Mouse (Mus musculus): ENCODE measurements around the gene Ptprb. TPM values are rescaled to one million over a fixed set of nuclear protein-coding genes. Genes with fewer than 3 reads are reported as not detected.

Gene Ptprb
- polyA plus RNA-seq, 1 experiment from 2014 or later, result 2.9 TPM

DNA sequence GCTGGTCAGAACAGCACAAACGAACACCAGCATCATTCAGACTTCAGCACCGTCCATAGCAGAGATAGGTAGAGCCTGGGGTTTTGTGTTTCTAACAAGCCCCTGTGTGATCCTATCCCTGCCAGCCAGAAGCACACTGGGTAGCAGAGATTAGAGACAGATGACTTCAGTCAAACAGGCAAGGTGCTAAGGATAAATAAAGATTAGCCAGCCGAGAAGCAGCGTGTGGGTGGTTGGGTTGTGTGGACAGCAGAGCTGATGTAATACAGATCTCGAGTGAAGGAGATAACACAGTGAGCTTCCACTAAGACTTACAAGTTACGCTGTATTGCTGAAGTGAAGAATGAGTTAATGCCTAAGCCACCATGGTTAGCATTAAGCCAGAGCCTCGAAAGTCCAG is 89.4 kb downstream of the Ptprb start:
- no peak for ATAC-seq (replicated peaks; ENCODE audit: low FRiP score)

DNA sequence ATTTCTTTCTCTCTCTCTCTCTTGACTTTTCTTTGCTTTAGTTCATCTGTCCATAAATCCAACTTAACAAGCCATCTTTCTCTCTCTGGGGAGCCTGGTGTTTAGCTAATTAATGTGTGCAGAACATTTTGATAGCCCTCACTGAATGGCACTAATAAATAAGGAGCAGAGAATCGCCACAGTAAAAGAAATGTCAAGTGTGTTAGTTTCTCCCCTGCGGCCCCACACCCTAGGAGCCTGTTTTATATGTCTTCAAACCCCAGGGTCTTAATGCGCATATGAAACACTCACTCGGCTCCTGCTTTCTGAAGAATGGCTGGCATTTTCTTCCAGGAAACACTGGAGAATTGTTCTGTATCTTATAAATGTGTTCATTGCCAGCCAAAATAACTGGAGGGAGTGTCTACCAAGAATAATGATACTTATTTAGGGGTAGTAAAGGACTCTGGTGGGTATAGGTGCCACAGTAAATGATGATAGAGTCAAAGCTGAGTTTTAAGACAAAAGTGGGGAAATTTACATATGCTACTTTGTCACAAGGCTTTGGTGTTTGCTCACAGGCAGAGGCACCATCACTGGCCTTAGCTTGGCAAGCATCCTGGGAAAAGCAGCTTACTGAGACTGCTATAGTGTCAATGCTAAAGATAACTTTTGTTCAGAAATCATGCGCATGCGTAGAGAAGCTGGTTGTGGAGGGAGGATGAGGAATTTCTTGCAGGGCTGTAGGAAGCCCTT is 95.8 kb downstream of the Ptprb start:
- DNase-seq (ENCODE audit: low spot score), result no peak
- Histone ChIP-seq H3K36me3 (ENCODE audit: control insufficient read depth, insufficient read depth, low read length) (no peaks in the 10 kb centered on the region), H3K9ac (ENCODE audit: low read length) (no peak overlapping the region), H3K27ac (ENCODE audit: low read depth, low read length) (no peak overlapping the region), H3K9me3 (ENCODE audit: control insufficient read depth, low read length) (no peaks in the 10 kb centered on the region), H3K27me3 (ENCODE audit: control insufficient read depth, insufficient read depth, low read length) (no peaks in the 10 kb centered on the region), H3K4me2 (ENCODE audit: low read depth, low read length, severe bottlenecking) (no peak overlapping the region), H3K4me1 (replicated peaks; ENCODE audit: control insufficient read depth, insufficient read depth, low read length) (no peaks in the 10 kb centered on the region), H3K4me3 (ENCODE audit: low read depth, low read length) (no peak overlapping the region)
- ATAC-seq (replicated peaks; ENCODE audit: low FRiP score), result no peak
- WGBS, result 42% methylated on average over 6 of the region's 6 CpGs

More for the DNA sequence above, 89.4 kb downstream of the Ptprb start:
- H3K9ac ChIP-seq (ENCODE audit: low read length), result no peak overlapping the region
- no peak overlapping the region for H3K4me3 ChIP-seq (ENCODE audit: low read depth, low read length)
- H3K9me3 ChIP-seq (ENCODE audit: control insufficient read depth, low read length), result no peaks in the 10 kb centered on the region
- no peaks in the 10 kb centered on the region for H3K36me3 ChIP-seq (ENCODE audit: control insufficient read depth, insufficient read depth, low read length)
- no peak overlapping the region for H3K27ac ChIP-seq (ENCODE audit: low read depth, low read length)
- WGBS, result 53% methylated on average over 7 of the region's 7 CpGs
- H3K4me2 ChIP-seq (ENCODE audit: low read depth, low read length, severe bottlenecking), result no peak overlapping the region
- no peak for DNase-seq (ENCODE audit: low spot score)
- no peaks in the 10 kb centered on the region for H3K4me1 ChIP-seq (replicated peaks; ENCODE audit: control insufficient read depth, insufficient read depth, low read length)
- H3K27me3 ChIP-seq (ENCODE audit: control insufficient read depth, insufficient read depth, low read length), result no peaks in the 10 kb centered on the region

DNA sequence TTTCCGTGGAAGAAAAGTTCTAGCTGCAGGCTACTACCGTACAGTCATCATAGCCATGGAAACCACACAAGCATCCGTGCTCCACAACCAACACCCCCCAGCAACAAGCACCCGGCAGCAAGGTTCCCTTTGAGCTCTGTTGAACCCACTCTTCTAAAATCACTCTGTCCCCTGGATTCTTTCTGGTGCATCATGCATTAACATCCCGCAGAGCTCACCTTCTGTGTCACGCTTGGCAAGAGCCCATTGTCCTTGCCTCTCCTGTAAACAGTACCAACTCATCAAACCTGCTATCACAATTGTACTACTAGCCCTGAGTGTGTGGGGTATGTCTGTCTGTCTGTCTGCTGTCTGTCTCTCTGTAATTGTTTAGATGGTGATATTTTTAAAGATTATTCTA is 98.8 kb downstream of the Ptprb start:
- 93% methylated on average over 6 of the region's 6 CpGs for WGBS
- Histone ChIP-seq H3K9me3 (ENCODE audit: control insufficient read depth, low read length) (no peaks in the 10 kb centered on the region), H3K36me3 (ENCODE audit: control insufficient read depth, insufficient read depth, low read length) (no peaks in the 10 kb centered on the region), H3K4me3 (ENCODE audit: low read depth, low read length) (no peak overlapping the region), H3K9ac (ENCODE audit: low read length) (no peak overlapping the region), H3K27ac (ENCODE audit: low read depth, low read length) (no peak overlapping the region), H3K4me2 (ENCODE audit: low read depth, low read length, severe bottlenecking) (no peak overlapping the region), H3K27me3 (ENCODE audit: control insufficient read depth, insufficient read depth, low read length) (no peaks in the 10 kb centered on the region), H3K4me1 (replicated peaks; ENCODE audit: control insufficient read depth, insufficient read depth, low read length) (no peaks in the 10 kb centered on the region)
- ATAC-seq (replicated peaks; ENCODE audit: low FRiP score) (no peak), DNase-seq (ENCODE audit: low spot score) (no peak)

DNA sequence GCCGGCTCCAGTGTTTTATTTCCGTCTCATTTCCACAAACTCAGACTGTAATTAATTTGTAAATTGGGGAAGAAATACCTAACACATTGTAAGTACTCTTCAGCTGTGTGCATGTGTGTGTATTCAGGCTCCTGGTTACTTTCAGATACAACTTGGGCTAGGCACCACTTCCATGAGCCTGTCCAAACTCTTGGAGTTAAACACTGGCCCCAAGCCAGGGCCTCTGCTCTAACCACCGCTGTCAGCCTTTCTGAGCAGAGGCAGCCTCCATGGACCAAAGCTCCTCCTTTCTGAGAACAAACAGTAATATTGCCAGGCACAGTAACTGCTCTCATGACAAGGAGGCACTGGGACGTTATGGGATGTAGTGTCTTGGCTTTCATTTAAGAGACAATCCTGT is 101.5 kb downstream of the Ptprb start:
- ATAC-seq (replicated peaks; ENCODE audit: low FRiP score) (no peak), DNase-seq (ENCODE audit: low spot score) (no peak)
- no peak overlapping the region for H3K9ac ChIP-seq (ENCODE audit: low read length)
- no peaks in the 10 kb centered on the region for H3K4me1 ChIP-seq (replicated peaks; ENCODE audit: control insufficient read depth, insufficient read depth, low read length)
- no peak overlapping the region for H3K4me3 ChIP-seq (ENCODE audit: low read depth, low read length)
- H3K9me3 ChIP-seq (ENCODE audit: control insufficient read depth, low read length), result no peaks in the 10 kb centered on the region
- H3K4me2 ChIP-seq (ENCODE audit: low read depth, low read length, severe bottlenecking), result no peak overlapping the region
- H3K27ac ChIP-seq (ENCODE audit: low read depth, low read length), result no peak overlapping the region
- WGBS, result 89% methylated on average over 4 of the region's 4 CpGs
- peaks cover 12% of the 10 kb centered on the region for H3K27me3 ChIP-seq (ENCODE audit: control insufficient read depth, insufficient read depth, low read length)
- no peaks in the 10 kb centered on the region for H3K36me3 ChIP-seq (ENCODE audit: control insufficient read depth, insufficient read depth, low read length)

DNA sequence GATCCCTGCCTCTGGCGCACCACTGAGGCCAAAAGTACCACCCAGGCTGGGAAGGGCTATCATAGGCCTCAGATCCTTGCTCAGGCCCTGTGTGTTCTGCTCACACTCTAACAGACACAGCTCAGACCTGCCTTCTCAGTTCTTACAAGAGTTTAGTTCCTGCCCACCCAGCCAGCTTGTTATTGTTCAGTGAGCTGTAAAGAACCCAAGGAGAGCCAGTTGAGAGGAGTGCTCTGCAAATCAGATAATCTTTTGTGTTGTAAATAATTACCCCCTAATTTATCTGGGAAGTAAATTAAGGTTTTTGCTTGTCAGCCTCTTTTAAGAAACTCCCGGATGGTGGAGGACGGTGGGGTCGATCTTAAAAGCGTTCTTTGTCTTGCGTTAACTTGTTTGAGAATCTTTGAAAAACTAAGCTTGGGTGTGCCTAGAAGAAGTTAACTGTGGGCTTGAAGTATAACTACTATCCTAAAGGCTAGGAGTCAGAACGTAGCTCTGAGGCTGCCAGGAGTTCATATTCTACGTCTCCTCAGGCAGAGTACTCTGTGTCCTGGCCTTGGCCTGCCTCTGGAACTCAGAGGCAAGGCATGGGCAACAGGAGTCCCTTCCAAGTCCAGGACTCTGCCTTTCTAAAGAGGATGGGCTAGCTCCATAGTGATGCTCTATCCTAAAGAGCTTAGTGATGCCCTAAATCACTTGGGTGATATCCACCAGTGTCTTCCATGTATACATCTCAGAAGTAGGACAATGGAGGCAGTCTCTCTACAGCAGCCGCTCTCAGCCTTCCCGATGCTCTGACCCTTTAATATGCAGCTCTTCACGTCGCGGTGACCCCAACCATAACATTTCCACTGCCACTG is 107.7 kb downstream of the Ptprb start:
- Histone ChIP-seq H3K9me3 (ENCODE audit: control insufficient read depth, low read length) (no peaks in the 10 kb centered on the region), H3K27me3 (ENCODE audit: control insufficient read depth, insufficient read depth, low read length) (peaks cover 17% of the 10 kb centered on the region), H3K4me2 (ENCODE audit: low read depth, low read length, severe bottlenecking) (no peak overlapping the region), H3K4me1 (replicated peaks; ENCODE audit: control insufficient read depth, insufficient read depth, low read length) (no peaks in the 10 kb centered on the region; the same call in 1 of the 2 replicates), H3K27ac (ENCODE audit: low read depth, low read length) (no peak overlapping the region), H3K36me3 (ENCODE audit: control insufficient read depth, insufficient read depth, low read length) (no peaks in the 10 kb centered on the region), H3K9ac (ENCODE audit: low read length) (no peak overlapping the region), H3K4me3 (ENCODE audit: low read depth, low read length) (no peak overlapping the region)
- peak; percentile 59 for DNase-seq (ENCODE audit: low spot score)
- ATAC-seq (replicated peaks; ENCODE audit: low FRiP score), result peak; percentile 83
- 33% methylated on average over 13 of the region's 13 CpGs for WGBS

DNA sequence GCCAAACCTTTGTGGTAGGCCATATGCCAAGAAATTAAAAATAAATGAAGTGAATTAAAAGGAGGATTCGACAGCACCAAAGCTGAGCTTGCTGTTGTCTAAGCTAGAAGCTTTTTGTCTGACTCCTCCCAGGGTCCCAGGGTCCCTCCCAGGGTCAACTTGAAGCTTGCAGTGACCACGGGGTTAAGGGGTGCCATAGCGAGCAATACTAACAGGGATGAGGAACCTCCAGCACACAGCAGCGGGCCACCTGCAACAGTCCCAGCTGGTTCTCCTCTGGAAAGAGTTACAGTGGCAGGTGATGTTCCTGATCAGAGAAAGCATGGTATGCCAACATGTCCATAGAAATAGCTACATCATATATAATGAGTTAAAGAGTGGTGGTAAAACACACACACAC is 109.1 kb downstream of the Ptprb start:
- Histone ChIP-seq H3K9me3 (ENCODE audit: control insufficient read depth, low read length) (no peaks in the 10 kb centered on the region), H3K4me3 (ENCODE audit: low read depth, low read length) (no peak overlapping the region), H3K27ac (ENCODE audit: low read depth, low read length) (no peak overlapping the region), H3K4me2 (ENCODE audit: low read depth, low read length, severe bottlenecking) (no peak overlapping the region), H3K9ac (ENCODE audit: low read length) (no peak overlapping the region), H3K36me3 (ENCODE audit: control insufficient read depth, insufficient read depth, low read length) (no peaks in the 10 kb centered on the region), H3K27me3 (ENCODE audit: control insufficient read depth, insufficient read depth, low read length) (peaks cover 17% of the 10 kb centered on the region), H3K4me1 (replicated peaks; ENCODE audit: control insufficient read depth, insufficient read depth, low read length) (no peaks in the 10 kb centered on the region; the same call in 1 of the 2 replicates)
- 75% methylated on average over 4 of the region's 4 CpGs for WGBS
- ATAC-seq (replicated peaks; ENCODE audit: low FRiP score), result no peak
- DNase-seq (ENCODE audit: low spot score), result no peak

DNA sequence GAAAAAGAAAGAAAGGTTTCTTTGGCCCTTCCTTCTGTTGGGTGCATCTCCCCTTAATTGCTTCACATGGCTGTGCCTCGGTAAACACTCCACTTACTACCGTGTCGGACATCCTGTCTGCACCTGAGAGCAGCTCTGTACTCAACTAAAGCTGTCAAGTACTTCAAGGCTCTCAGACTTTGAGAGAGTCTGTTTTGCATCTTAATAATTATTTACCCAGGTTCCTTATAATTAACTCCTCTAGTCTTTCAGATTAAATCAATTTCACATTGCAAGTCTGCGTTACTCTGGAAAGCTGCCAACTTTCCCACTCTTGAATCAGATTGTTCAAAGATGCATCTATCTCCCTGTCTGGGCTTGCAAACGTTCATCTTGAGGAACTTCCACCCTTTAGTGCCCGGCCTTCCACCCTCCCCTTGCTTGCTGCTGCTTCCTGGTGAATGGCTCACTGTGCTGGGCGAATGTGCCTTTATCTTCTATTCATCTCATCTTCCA is 111.1 kb downstream of the Ptprb start:
- peaks cover 9% of the 10 kb centered on the region for H3K27me3 ChIP-seq (ENCODE audit: control insufficient read depth, insufficient read depth, low read length)
- no peaks in the 10 kb centered on the region for H3K9me3 ChIP-seq (ENCODE audit: control insufficient read depth, low read length)
- ATAC-seq (replicated peaks; ENCODE audit: low FRiP score), result no peak
- no peak overlapping the region for H3K4me2 ChIP-seq (ENCODE audit: low read depth, low read length, severe bottlenecking)
- H3K27ac ChIP-seq (ENCODE audit: low read depth, low read length), result no peak overlapping the region
- no peaks in the 10 kb centered on the region; the same call in 1 of the 2 replicates for H3K4me1 ChIP-seq (replicated peaks; ENCODE audit: control insufficient read depth, insufficient read depth, low read length)
- no peaks in the 10 kb centered on the region for H3K36me3 ChIP-seq (ENCODE audit: control insufficient read depth, insufficient read depth, low read length)
- H3K9ac ChIP-seq (ENCODE audit: low read length), result no peak overlapping the region
- DNase-seq (ENCODE audit: low spot score), result no peak
- 60% methylated on average over 7 of the region's 7 CpGs for WGBS
- H3K4me3 ChIP-seq (ENCODE audit: low read depth, low read length), result no peak overlapping the region

DNA sequence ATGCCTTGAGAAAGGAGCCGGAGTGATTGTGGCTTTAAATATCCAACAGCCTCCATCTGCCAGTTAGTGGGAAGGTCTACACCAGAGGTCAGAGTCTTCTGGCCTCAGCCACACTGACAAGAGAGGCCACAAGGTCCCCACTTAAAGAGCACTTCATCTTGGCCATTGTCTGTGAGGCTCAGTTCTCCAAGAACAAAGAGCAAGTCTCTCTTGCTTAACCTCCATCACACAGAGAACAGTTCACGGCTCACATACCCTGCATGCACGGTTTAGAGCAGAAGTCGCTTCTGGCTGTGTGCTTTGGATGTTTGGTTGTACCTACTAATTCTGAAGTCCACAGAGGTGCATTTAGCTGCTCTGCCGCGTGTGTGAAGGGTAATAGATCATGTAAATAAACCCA is 113.5 kb downstream of the Ptprb start:
- no peak overlapping the region for H3K27ac ChIP-seq (ENCODE audit: low read depth, low read length)
- no peak for DNase-seq (ENCODE audit: low spot score)
- H3K27me3 ChIP-seq (ENCODE audit: control insufficient read depth, insufficient read depth, low read length), result peaks cover 2% of the 10 kb centered on the region; the same call in 1 of the 2 replicates
- no peak overlapping the region for H3K4me3 ChIP-seq (ENCODE audit: low read depth, low read length)
- no peaks in the 10 kb centered on the region for H3K36me3 ChIP-seq (ENCODE audit: control insufficient read depth, insufficient read depth, low read length)
- H3K9ac ChIP-seq (ENCODE audit: low read length), result no peak overlapping the region
- no peaks in the 10 kb centered on the region for H3K9me3 ChIP-seq (ENCODE audit: control insufficient read depth, low read length)
- ATAC-seq (replicated peaks; ENCODE audit: low FRiP score), result no peak
- 51% methylated on average over 6 of the region's 6 CpGs for WGBS
- H3K4me2 ChIP-seq (ENCODE audit: low read depth, low read length, severe bottlenecking), result no peak overlapping the region
- no peaks in the 10 kb centered on the region for H3K4me1 ChIP-seq (replicated peaks; ENCODE audit: control insufficient read depth, insufficient read depth, low read length)
